Mouse (Mus musculus) embryo, embryonic 11.5 days (tissue): ENCODE results near the gene Magi2.
"Not testable (repeated sequence)": the region's sequence is repeated elsewhere in the genome, so short reads cannot be mapped to it uniquely, and the experiment has no call there.

ENCODE experiments used
- DNase-seq: peaks from one replicate; pipeline ENCODE4 v3.0.0-alpha.2; 2012; ENCODE audit warnings: low read depth, low spot score

The Magi2 gene

GRCm38 (mm10) chr5:19226866-19227243 is at the start of gene Magi2:
Magi2 (plus strand) TSS chr5:19227036.
- no peak for DNase-seq

DNA sequence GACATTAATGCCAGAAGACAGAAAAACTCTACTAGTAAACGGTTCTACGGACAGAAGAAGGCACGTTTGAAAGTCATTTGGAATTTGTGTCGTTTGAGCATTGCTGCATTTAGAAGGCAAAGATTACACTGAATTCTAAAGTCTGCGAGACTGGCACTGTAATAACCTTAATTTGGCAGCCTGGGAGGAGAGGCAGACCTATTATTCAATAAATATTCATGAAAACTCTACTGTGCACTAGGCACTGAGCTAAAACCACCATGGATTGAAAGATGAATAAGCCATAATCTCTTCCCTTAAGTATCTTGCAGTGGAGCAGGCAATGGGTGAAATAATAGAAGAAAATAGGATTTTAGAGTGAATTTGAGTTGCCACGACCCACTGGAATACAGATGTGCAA is 48.2 kb upstream of the Magi2 start:
- DNase-seq, result no peak

DNA sequence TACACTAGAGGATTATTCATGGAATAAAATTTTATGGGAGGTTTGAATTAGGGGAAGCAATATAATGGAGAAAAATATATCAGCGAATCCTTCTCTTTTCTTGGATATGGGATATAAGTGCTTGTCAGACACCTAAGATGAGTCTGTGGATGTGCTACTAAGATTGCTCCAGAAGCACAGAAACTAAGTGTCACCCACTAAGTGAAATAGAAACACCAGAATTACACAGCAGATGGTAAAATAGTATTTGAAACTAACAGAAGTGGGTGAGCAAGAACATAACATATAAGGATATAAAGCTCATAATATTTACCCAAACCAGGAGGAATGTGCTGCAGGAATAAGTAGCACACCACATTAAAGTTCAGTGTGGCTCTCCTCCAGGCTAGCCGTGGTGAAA is 40.7 kb upstream of the Magi2 start:
- no peak for DNase-seq

GRCm38 (mm10) chr5:19211665-19212064 is 15.2 kb upstream of the Magi2 start:
- DNase-seq, result no peak

DNA sequence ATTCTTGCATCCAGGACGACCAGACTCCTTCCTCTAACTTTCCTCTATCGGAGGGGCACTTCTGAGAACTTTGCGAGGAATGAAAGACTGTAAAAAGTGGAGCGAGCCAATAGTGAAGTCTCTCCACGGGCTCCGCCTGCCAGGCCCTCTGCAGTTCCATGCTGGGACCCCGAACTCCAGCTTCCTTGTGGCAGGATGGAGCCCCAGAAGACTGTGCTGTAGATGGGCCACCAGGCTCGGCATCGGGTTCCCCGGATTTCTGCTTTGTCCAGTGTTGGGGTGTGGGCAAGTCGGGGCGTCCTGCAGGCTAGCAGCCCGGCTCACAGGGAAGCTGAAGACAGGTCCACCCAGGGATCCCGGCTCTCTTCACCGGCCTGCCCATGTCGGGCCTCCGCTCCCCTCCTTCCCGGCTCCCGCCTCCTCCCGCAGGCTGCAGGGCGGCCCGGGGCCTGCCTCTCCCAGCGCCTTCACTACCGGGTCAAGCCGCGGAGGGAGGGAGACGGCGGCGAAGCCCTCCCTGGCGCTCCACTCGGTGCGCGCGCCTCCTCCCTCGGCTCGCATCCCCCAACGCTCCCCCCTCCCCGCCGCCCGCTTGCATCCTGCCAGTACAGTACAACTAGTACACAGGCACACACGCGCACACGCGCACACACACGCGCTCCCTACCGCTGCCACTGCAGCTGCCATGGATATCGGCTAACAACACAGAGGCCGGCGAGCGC is 531 bp upstream of the Magi2 start:
- DNase-seq, result peak; percentile 68

DNA sequence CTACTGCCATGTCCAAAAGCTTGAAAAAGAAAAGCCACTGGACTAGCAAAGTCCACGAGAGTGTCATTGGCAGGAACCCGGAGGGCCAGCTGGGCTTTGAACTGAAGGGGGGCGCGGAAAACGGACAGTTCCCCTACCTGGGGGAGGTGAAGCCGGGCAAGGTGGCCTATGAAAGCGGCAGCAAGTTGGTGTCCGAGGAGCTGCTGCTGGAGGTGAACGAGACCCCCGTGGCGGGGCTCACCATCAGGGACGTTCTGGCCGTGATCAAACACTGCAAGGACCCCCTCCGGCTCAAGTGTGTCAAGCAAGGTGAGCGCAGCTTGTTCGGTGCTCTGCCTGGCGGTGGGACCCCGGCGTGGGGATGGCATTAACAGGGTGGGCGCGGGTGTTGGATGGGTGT is 445 bp downstream of the Magi2 start:
- DNase-seq, result no peak

GRCm38 (mm10) chr5:19227791-19228331 is 1.0 kb downstream of the Magi2 start:
- DNase-seq, result no peak

DNA sequence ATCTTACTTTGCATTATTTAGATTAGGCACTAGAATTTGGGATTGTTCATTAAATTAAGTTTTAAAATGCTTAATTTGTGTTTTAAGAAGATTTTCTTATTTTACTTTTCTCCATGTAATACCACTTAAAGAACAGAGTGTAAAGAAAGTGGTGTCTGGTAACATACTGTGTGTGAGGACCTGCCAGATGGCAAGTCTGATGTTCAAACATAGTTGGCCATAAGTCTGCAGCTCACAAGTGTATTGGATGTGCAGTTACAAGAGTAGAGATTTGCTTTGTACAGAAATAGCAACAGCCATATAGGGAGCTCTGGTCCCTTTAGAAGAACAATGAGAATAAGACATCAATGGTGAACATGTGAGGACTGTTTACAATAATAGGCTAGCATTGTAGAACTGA is 15.0 kb downstream of the Magi2 start:
- no peak for DNase-seq

GRCm38 (mm10) chr5:19246426-19246825 is 19.6 kb downstream of the Magi2 start:
- no peak for DNase-seq

- no peak for DNase-seq
These were observed 20.4 kb downstream of the Magi2 start for GRCm38 (mm10) chr5:19247266-19247665.

- DNase-seq, result no peak
These were observed 36.0 kb downstream of the Magi2 start for GRCm38 (mm10) chr5:19262816-19263215.

DNA sequence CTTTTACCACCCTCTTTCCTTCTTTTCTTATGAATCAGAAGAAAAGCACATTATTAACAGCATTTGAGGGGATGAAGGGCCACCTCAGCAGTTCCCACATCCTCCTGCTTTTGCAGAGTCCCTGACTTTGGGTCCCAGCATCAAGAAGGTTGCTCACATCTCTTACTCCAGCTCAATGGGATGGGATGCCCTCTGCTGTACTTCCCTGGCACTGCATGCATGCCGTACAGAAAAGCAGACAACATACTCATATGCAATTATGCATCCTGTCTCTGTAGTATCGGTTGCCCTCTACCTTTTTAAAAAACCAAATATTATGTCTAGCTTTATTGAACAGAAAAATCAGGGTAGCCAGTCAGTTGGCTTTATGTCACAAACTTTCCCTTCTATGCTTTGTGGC is 37.8 kb downstream of the Magi2 start:
- no peak for DNase-seq

DNA sequence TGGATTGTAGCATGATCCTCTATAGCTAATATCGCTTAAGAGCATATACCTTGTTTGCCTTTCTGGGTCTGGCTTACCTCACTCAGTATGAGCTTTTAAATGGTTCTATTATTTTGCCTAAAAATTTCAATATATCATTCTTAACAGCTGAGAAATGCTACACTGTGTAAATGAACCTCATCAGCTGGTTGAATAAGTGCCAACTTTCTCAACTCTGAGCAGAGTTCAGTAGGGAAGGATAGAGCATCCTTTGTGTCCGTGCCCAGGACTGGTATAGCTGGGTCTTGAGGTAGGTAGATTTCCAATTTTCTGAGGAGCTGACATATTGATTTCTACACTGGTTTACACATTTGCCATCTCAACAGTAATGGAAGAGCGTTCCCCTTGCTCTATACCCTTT is 65.7 kb downstream of the Magi2 start:
- no peak for DNase-seq

DNA sequence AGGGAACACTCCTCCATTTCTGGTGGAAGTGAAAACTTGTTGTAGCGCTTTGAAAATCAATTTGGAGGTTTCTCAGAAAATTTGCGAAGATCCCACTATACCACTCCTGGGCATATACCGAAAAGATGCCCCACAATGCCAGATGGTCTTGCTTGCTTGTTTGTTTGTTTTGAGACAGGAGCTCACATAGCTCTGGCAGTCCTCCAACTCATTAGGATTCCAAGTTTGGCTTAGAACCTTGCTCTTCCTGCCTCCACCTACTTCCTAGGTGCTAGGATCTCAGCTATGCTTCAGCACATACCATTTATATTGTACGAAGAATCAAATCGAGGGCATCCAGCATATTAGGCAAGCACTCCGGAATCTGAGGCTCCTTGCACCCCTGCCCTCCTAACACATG is 79.8 kb downstream of the Magi2 start:
- no peak for DNase-seq

DNA sequence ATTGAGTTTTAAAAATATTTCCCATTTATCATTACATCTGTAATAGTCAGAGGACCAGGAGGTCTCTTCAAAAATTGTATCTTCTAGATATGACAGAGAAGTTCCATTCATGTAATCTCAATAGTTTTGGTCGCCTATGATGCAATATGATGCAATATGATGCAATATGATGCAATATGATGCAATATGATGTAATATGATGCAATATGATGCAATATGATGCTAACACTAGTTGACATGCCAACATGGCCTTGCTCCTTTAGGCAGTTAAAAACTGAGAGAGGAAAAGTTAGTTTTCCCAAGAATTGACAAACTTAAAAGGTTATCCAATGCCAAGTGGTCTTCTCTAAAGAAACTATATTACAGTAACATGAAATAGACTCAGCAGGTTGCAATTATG is 83.0 kb downstream of the Magi2 start:
- DNase-seq, result no peak

- no peak for DNase-seq
These were observed 95.7 kb downstream of the Magi2 start for GRCm38 (mm10) chr5:19322532-19322931.

- no peak for DNase-seq
These were observed 110.7 kb downstream of the Magi2 start for GRCm38 (mm10) chr5:19337561-19337960.

- DNase-seq, result no peak
These were observed 141.3 kb downstream of the Magi2 start for GRCm38 (mm10) chr5:19368175-19368574.

DNA sequence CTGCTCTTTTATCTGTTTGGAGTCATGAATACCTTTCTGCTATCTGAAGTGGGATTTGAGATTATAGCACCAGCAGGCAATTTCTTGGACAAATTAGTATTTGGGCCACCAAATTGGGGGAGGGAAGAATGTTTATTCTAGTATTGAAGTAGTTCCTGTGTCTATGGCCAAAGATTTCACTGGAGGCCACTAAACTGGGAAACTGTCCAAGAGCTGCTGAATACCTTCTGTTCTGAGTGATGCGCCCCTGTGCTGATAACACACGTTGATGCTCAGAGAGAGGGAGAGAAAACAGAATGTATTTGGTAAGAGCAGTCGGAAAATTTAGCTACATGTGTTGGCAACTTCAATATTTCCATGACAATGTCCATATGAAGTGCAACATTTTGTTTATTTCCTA is 169.0 kb downstream of the Magi2 start:
- DNase-seq, result no peak

- DNase-seq, result no peak
These were observed 173.5 kb downstream of the Magi2 start for GRCm38 (mm10) chr5:19400299-19400698.

DNA sequence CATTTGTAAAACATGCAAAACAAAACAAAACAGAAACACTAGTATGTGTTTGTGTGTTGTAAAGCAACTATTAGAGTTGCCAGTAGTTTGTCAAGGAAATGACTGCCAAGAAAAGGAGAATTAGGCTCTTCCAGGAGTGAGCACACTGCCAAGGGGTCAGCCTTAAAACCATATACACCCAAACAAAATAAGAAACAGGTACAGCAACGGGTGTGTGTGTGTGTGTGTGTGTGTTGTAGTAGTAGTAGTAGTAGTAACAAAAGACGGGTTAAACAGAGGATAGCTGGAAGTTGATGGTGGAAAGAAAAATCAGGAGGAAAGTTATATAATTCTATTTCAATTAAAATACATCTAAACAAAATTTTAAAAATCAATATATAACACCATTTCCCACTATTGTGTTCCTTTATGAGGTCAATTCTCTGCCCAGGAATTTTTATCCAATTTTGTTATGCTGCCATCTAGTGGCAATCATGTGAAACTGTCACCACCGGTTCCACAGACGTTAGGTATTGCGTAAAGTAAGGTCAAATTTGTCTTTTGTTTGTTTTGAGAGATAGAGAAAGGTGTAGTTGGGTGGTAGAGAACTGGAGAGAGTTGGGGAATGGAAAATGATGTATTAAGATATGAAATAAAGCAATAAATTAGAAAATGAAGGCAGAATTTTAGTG is 174.0 kb downstream of the Magi2 start:
- DNase-seq, result peak; percentile 8

- not testable (repeated sequence) for DNase-seq
These were observed 177.4 kb downstream of the Magi2 start for GRCm38 (mm10) chr5:19404268-19404667.

DNA sequence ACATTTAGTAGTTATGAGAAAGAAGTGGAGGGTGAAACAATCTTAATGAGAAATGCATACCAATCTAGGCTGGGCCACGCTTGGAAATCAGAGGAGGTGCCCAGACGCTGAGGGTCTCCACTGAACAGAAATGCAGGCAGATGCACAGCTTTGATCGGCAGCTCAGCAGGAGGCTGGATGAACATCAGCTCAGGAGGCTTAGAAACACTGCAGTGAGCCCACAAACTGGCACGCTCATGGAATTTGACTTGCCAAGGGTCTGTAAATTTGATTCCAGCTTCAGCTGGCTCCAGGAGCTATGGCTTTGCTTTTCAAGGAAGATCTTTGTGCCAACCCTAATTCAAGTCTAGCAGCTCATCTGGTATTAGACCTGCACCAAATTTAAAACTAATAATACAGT is 187.7 kb downstream of the Magi2 start:
- DNase-seq, result no peak
